ENCODE assay signal across 12 mouse cellular contexts in the genomic region with DNA sequence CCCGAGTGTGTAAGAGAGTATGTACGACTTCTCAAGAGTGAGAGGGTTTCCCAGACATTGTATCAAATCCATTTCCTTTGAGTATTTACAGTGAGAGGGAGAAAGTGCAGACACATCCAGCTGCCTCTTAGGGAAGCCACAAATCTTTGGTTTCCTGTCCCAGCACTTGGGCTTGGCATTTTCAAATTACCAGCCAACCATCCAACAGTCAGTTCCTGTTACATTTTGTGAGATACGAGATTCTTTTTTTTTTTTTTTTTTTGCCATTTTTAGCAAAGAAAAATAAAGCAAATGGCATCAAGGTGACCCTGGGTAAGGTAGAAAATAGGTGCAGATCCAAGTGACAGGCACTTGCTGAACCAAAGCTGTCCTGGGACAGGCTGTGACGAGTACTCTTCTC. TPM values are rescaled to one million over a fixed set of nuclear protein-coding genes. Genes with fewer than 3 reads are reported as not detected.
DNase-seq lines count a peak whose midpoint lies in the region; ATAC-seq and TF ChIP-seq lines count a peak whose summit lies in the region.
"Had no signal": no experiment of that assay in that cellular context is flagged by ENCODE, and none has a peak within 500 bp of the region (broad histone marks: within the 10 kb centered on the region; RNA-seq: fewer than 3 reads in every experiment).

No protein-coding gene starts in this region.

- no peak for TF ChIP-seq CTCF in liver, postnatal 0 days (IDR thresholded peaks at IDR 0.05; ENCODE audit: low read depth)

- H3K4me2 ChIP-seq in heart, embryonic 16.5 days (ENCODE audit: low read depth, low read length) = no peak overlapping the region
- no peak overlapping the region for H3K4me2 ChIP-seq in liver, postnatal 0 days (ENCODE audit: low read depth, low read length)
- no peak overlapping the region for H3K4me2 ChIP-seq in liver, embryonic 11.5 days
- H3K4me2 ChIP-seq: limb, embryonic 13.5 days had no signal

- H3K36me3 ChIP-seq in heart, embryonic 16.5 days (ENCODE audit: control insufficient read depth, insufficient read depth) = 0 out of 2 replicates have a peak, but pooled peaks cover 3% of the 10 kb centered on the region
- H3K36me3 ChIP-seq in liver, postnatal 0 days (replicated peaks; ENCODE audit: insufficient read depth, low read length) = no peaks in the 10 kb centered on the region
- H3K36me3 ChIP-seq in liver, embryonic 11.5 days (ENCODE audit: control insufficient read depth, insufficient read depth, low read length) = no peaks in the 10 kb centered on the region
- H3K36me3 ChIP-seq: limb, embryonic 13.5 days had no signal

- no peak for DNase-seq in heart, postnatal 4 days
- DNase-seq in liver, postnatal 0 days = no peak
- no peak for DNase-seq in liver, embryonic 11.5 days (ENCODE audit: low spot score)
- DNase-seq in T-cell, adult 2 months (ENCODE audit: low spot score) = peak; percentile 16
- DNase-seq in Muller cell, postnatal 12 days (ENCODE audit: inconsistent ontology term) = no peak
- DNase-seq: cerebellum, postnatal 36 days; gastrocnemius, adult 2 months; kidney, adult 8-10 months had no signal

- no peak overlapping the region for H3K9ac ChIP-seq in heart, embryonic 16.5 days (ENCODE audit: low read length)
- H3K9ac ChIP-seq in liver, postnatal 0 days (replicated peaks) = no peak overlapping the region
- no peak overlapping the region for H3K9ac ChIP-seq in liver, embryonic 11.5 days (ENCODE audit: low read depth, low read length)
- H3K9ac ChIP-seq: limb, embryonic 13.5 days had no signal

- no peak overlapping the region for H3K4me3 ChIP-seq in heart, embryonic 16.5 days (ENCODE audit: low read length)
- H3K4me3 ChIP-seq in liver, postnatal 0 days (ENCODE audit: low read depth, low read length) = no peak overlapping the region
- no peak overlapping the region for H3K4me3 ChIP-seq in liver, embryonic 11.5 days (ENCODE audit: low read depth, low read length)
- H3K4me3 ChIP-seq: erythroblast, embryonic 14.5 days; gastrocnemius, adult 2 months; limb, embryonic 13.5 days had no signal

- peak overlapping the region; percentile 83 for H3K27ac ChIP-seq in heart, embryonic 16.5 days (ENCODE audit: low read length)
- H3K27ac ChIP-seq in liver, postnatal 0 days (ENCODE audit: low read depth) = peak overlapping the region; percentile 19
- no peak overlapping the region for H3K27ac ChIP-seq in liver, embryonic 11.5 days (ENCODE audit: low read depth, low read length)
- H3K27ac ChIP-seq: gastrocnemius, adult 2 months; limb, embryonic 13.5 days had no signal

- WGBS in heart, embryonic 16.5 days = 45% methylated on average over 4 of the region's 4 CpGs
- 40% methylated on average over 4 of the region's 4 CpGs for WGBS in liver, postnatal 0 days (ENCODE audit: insufficient replicate concordance)
- WGBS in liver, embryonic 11.5 days = 54% methylated on average over 4 of the region's 4 CpGs

- H3K27me3 ChIP-seq in heart, embryonic 16.5 days (ENCODE audit: control insufficient read depth, insufficient read depth, low read length) = no peaks in the 10 kb centered on the region
- no peaks in the 10 kb centered on the region for H3K27me3 ChIP-seq in liver, postnatal 0 days (ENCODE audit: insufficient read depth, low read length)
- H3K27me3 ChIP-seq in liver, embryonic 11.5 days (replicated peaks; ENCODE audit: control insufficient read depth, insufficient read depth, low read length) = no peaks in the 10 kb centered on the region

- H3K9me3 ChIP-seq in heart, embryonic 16.5 days (replicated peaks; ENCODE audit: control insufficient read depth, low read length) = peaks cover 9% of the 10 kb centered on the region
- H3K9me3 ChIP-seq in liver, postnatal 0 days (ENCODE audit: low read length) = no peaks in the 10 kb centered on the region
- H3K9me3 ChIP-seq in liver, embryonic 11.5 days (ENCODE audit: control insufficient read depth, low read length) = no peaks in the 10 kb centered on the region

- no peak for TF ChIP-seq EP300 in liver, postnatal 0 days (IDR thresholded peaks at IDR 0.05; ENCODE audit: low read depth)

- ATAC-seq in heart, embryonic 16.5 days (replicated peaks; ENCODE audit: extremely low read depth, insufficient read depth, low FRiP score) = no peak
- no peak for ATAC-seq in liver, postnatal 0 days
- ATAC-seq in liver, embryonic 11.5 days (replicated peaks; ENCODE audit: low FRiP score) = no peak
- peak; percentile 57 for ATAC-seq in inflammation-experienced regulatory T-cells, adult 6 months

- H3K4me1 ChIP-seq in heart, embryonic 16.5 days (ENCODE audit: control insufficient read depth, insufficient read depth, low read length) = peaks cover 41% of the 10 kb centered on the region
- H3K4me1 ChIP-seq in liver, postnatal 0 days (ENCODE audit: insufficient read depth) = peaks cover 27% of the 10 kb centered on the region
- H3K4me1 ChIP-seq in liver, embryonic 11.5 days (replicated peaks; ENCODE audit: control insufficient read depth, insufficient read depth, low read length) = peaks cover 5% of the 10 kb centered on the region

RNA-seq across cellular contexts. Expression of a gene that starts 9.2 kb away (rescaled TPM):
- polyA plus RNA-seq in heart, embryonic 16.5 days (2015; fragmentation: Nextera tagmentation; extraction: Ambion mirVana) = 16.7 and 21.9 TPM in 2 replicates
- total RNA-seq in heart, postnatal 4 days (2021) = 100 to 1,000 TPM; 432 to 451 TPM
- polyA plus RNA-seq in liver, postnatal 0 days (2015; fragmentation: Nextera tagmentation; extraction: Ambion mirVana) = 0.78 and 0.95 TPM in 2 replicates
- polyA plus RNA-seq in liver, embryonic 11.5 days (2014; fragmentation: Nextera tagmentation; extraction: Ambion mirVana) = 0.15 TPM in 1 of 2 replicates, not detected in the other
- polyA plus RNA-seq in inflammation-experienced regulatory T-cells, adult 6 months (2017; shearing (Covaris generic)) = 10 to 100 TPM; 13.8 to 24.5 (median 15.9) TPM
